Mouse (Mus musculus) liver, embryonic 14.5 days (tissue): ENCODE measurements at regions not wholly inside any gene's neighbourhood (a gene's known extent, or its start where the extent isn't known, plus 50 kb on each side); places are given as distances from the start of the nearest gene placed in this dataset.

Source experiments
- CTCF ChIP-seq: IDR thresholded peaks from 2 replicates; pipeline ENCODE4 v1.5.1; 2016; ENCODE audit warnings: antibody characterized with exemption, low read depth, control low read depth
- EP300 ChIP-seq: IDR thresholded peaks from 2 replicates; pipeline ENCODE4 v1.6.1; 2016; ENCODE audit warnings: antibody characterized with exemption, low read depth

- TF ChIP-seq EP300: no peak
- TF ChIP-seq CTCF: no peak
Observed at GRCm38 (mm10) chr13:59212296-59212701, 372.7 kb downstream of the Agtpbp1 start.
